Mouse (Mus musculus) spleen, adult 18-20 months (tissue): ENCODE data around the gene Cep128.

ENCODE experiments used
- DNase-seq, 2 experiments: peaks; one replicate each; pipeline ENCODE4 v3.0.0; 2022; ENCODE audit warnings: mixed read lengths in 2 of 2

Gene Cep128

DNA sequence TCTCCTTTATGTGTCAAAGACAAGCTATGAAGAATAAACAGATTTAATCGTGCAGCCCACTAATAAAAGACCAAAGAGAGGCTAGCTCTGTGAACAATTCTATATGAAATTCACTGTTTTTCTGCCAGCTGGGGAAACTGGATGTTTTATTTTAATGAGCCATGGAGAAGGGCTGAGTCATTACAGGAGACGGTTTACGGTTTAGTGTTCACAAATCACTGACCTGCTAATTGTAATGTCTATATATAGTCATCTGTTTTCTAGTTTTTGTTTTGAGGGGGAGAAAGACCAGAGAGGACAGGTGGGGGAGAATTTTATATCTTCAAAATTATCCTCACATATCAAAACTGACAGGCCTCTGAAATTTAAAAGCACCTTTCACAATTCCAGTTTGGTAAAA is 212.6 kb downstream of the Cep128 start:
- no peak for DNase-seq

DNA sequence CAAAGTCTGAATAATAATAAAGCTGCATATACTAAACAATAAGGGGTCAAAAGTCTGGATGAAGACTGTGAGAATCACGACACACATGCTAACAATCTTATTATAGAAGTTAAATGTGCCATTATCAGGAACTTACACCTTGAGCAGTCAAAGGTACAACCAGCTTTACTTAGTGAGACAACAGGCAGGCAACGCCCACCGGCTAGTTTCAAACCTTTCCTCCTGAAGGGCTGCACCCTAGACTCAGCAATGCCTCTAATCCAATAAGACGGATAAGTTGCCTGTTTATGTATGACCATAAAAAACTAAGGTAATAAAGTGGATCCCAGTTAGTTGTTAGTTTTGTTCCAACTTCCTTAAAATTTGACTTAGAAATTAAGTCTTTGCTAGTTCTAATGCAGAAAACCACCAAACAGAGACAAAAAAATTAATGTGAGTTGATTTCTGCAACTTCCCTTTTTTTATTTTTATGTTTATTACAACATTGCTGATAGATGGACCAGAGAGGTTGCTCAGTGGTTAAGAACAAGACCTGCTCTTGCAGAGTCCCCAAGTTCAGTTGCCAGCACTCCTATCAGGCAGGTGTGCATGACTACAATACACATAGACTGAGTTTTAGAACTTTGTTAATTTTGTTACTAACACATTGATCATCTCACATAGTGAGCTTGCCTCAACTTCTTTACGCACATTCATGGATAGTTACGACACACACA is 223.0 kb downstream of the Cep128 start:
- DNase-seq = no peak

GRCm38 (mm10) chr12:91158481-91158880 is 225.7 kb downstream of the Cep128 start:
- no peak for DNase-seq

- no peak for DNase-seq
These were observed 230.2 kb downstream of the Cep128 start for GRCm38 (mm10) chr12:91154052-91154451.

DNA sequence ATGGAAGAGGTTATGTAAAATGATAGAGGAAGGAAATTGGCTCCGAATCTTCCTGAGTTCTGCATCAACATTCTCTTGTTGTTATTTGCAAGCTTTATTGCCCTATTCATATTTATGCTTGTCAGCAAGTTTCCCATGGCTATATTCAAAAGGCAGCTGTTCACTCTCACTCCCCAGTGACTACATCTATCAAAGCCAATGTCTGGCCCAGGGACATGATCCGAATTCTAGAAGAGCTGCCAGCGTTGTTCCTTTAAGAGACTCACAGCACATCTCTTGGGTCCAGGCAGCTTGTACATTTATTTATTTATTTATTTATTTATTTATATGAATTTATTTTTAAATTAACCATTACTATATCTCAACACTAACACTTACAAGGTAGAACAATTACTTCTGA is 235.1 kb downstream of the Cep128 start:
- no peak for DNase-seq

- no peak for DNase-seq
These were observed 249.3 kb downstream of the Cep128 start for GRCm38 (mm10) chr12:91134740-91135517.

DNA sequence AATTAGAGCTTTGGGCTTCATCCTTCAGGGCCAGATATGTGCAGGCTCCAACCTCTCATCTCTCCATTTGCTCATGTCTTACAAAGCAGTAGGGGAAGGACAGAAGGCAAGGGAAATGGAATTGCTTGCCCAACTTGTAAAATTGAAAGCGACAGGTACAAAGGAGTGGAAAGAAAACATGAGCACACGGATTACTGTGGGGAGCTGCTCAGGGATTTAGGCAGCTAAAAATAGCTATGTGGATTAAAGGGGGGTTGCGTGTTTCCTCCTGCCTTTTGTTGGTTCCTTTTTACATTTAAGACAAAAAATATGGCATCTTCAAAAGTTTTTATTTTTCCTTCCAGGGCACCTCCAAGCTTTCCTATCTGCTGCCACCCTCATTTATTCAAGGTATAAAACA is 269.2 kb downstream of the Cep128 start:
- no peak for DNase-seq

DNA sequence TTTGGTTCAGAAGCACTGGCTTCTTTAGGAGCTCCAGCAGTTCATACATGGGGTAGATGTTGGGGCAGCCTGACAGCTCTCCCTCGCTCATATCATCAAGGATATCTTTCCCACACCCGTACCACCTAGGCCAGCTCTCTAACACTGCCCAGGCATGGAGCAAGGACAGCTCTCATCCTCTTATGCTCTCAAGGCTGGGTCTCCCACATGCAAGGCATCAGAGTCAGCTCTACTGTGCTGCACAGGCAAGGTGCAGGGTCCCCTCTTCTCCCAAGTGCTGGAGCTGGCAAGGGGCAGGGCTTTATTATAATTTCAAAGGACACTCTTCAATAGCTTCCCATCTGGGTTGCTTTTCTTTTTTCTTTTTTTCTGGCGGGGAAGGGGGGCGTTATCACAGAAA is 280.9 kb downstream of the Cep128 start:
- no peak for DNase-seq

DNA sequence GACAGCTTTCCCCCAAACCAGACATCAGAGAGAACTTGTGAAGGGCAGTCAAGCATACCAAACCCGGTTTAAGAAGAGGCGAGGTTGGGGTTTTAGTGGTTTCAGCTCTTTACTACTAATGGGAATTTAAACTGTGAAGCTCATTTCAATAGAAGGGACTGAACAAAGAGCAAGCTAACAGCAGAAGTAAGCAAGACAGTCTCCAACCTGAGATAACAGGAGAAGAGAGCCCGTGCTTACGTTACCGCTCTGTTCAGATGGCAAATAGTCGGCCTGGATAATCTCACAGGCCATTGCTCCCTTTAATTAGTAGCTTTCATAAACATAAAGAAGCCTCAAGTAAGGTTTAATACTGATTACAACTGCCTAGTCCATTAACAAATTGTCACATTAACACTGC is 286.3 kb downstream of the Cep128 start:
- no peak for DNase-seq

DNA sequence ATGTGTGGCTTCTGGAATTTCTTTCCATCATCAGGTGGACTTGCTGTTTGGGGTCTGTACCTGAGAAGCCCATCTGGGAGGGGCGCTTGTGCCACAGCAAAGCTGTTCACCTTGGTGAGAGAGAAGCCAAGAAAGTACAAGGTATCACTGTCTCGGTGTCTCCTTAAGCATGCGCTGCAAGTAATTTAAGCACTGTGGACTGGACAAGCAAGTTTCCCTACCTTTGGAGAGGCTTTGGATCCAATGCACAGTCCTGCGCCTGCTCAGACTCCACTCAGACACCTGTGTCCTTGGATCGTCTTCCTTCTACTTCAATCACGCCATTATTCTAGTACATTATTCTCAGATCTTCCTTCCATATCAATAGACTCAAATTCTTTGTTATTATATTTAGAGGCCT is 288.0 kb downstream of the Cep128 start:
- DNase-seq = no peak

DNA sequence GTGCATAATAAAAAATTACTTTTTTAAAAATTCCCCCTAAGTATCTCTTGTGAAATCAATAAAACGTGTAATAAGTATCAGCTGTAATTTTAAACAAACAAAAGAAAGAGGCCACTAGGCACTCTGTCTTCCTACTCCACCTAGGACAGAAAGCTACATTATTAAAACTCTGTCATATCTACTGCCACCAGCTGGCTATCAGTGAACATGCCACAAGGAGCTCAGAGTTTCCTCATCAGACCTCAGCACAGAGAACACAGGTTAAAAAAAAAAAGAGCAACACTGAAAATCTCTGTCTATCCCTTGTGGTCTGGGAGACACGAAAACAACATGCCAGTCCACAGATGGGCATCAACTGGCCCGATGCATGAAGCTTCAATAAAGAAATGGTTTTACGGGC is 295.9 kb downstream of the Cep128 start:
- no peak for DNase-seq

- DNase-seq = no peak
These were observed 298.2 kb downstream of the Cep128 start for GRCm38 (mm10) chr12:91085967-91086366.

- DNase-seq = no peak
These were observed 308.6 kb downstream of the Cep128 start for GRCm38 (mm10) chr12:91075600-91075999.

DNA sequence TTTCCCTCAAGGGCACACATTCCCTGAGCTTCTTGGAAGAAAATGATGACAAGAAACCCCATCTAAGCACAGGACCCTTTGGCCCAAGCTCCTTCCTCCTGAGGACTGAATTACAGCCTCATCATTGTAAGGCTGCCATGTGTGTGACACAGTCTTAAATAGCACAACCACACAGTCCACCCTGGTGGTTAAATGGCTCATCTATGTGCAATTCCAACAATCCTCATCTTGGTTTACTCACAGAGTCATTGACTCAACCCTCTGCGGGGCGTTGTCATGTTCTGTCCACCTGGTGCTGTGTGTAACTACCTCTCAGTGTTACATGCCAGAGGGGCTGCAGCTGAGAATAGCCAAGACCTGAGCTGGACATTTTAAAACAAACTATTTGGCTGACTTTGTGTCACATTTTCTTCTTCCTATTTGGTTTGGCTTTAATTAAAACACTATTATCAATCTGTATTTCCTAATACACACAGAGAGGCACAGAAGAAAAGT is 313.6 kb downstream of the Cep128 start:
- no peak for DNase-seq

GRCm38 (mm10) chr12:91067083-91067441 is 317.1 kb downstream of the Cep128 start:
- no peak for DNase-seq

DNA sequence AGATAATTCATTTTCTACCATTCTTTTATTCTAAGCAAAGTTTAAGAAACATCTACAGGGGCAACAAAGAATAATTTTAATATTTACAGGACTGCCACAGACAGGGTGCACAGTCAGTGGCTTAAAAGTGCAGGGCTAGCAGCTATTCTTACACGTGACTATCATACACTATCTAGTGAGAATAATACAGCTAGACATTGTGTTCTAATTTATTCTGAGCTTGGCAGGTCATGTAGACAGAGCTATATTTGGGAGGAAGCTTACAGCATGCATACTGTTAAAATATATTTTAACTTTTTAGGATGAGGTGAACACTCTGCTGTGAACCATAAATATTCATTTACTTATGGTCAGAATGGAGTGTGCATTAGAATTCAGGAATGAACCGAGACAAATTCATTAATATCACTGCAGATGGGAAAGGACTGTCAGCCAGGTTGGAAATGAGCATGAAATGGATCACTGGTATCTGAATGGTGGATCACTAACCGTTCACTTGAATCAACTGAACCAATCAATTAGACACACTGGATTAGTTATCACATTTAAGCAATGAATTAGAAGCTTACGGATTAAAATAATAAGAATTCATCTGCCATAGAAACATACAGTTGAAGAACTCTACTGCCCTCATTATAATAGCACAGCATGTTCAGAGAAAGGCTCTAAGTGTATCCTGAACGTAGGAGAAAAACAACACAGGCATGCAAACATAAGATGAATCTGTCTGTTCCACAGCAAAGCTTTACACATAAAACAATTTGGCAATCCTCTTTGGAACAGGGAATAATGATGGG is 317.7 kb downstream of the Cep128 start:
- DNase-seq = no peak

DNA sequence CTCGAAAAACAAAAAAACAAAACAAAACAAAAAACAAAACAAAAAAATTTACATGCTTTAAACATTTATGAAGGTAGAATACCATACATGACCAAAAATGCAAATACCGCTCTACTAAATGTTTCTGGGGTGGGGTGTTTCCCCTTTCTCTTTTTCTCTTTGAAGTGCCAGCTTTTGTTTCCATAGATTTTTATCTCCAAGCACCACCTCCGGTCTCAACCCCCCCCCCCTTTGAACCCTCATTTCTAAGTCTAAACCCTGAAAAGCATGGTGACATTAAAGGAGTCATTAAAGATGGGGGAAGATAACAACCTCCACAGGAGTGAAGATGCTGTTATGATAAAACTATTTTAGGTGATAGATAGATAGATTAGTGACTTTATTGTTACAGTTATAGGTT is 318.8 kb downstream of the Cep128 start:
- no peak for DNase-seq

DNA sequence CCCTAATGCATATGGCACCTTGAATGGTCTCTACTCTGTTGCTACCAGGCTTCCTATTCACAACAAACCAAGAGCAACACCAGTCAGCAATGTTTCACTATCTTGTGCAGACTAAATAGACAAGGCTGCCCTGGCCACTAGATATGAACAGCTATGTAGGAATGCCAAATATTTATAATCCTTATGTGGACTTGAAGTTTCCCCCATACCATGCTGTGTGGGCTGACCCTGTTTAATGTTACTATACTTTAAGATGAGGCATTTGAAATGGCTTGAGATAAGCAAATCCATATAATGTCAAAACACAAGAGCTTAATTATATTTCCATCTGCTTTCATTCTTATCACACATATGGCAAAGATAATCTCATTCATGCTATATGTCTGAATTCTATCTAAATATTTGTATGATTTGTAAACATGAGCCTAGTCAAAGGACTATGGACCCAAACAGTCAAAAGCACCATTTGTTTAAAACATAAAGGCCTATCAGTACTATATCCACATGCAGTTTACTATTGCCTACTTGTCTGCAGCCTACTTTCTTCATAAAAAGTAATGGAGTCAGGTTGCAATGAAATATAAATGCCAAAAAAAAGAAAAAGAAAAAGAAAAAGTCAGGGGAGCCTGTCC is 319.7 kb downstream of the Cep128 start:
- DNase-seq = no peak

GRCm38 (mm10) chr12:91063337-91064015 is 320.7 kb downstream of the Cep128 start:
- no peak for DNase-seq

DNA sequence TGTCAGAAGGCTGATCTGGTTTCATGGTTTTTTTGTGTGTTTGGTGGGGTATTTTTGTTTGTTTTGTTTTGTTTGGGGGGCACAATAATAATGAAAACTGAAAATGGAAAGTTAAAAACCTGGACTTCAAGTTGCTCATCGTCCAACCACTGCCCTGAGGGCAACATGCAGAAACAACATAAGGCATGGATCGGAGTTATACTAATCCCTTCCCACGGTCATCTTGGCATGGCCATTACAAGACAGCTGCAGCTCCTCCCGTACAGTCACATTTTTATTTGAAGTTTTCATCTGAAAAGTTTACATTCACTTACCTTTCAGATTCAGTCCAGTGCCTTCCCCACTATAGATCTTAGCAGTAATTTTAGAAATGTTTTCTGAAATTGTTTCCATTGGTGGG is 321.5 kb downstream of the Cep128 start:
- no peak for DNase-seq

GRCm38 (mm10) chr12:91059704-91060318 is 324.4 kb downstream of the Cep128 start:
- DNase-seq = no peak

- no peak for DNase-seq
These were observed 327.3 kb downstream of the Cep128 start for GRCm38 (mm10) chr12:91056885-91057284.
